Mouse (Mus musculus) liver, embryonic 14.5 days (tissue): ENCODE measurements around the gene Tbc1d17. TPM values are rescaled to one million over a fixed set of nuclear protein-coding genes. Genes with fewer than 3 reads are reported as not detected.

Experiments
- ATAC-seq: fragments of 200-750 bp; cut with Nextera tagmentation; 2 replicates; pipeline ENCODE4 v1.8.0; 2017; ENCODE audit warnings: moderate number of reproducible peaks, mild to moderate bottlenecking, moderate library complexity; ENCODE audit not compliant: insufficient read depth
- DNase-seq, 3 experiments: peaks; one replicate each; pipeline ENCODE4 v3.0.0-alpha.2; 2012 to 2013; ENCODE audit warnings: low read depth in 3 of 3, low spot score in 3 of 3
- H3K27ac ChIP-seq: fragments of 300-500 bp; sonication (generic); 2 replicates; pipeline ENCODE4 v1.5.1; 2014; ENCODE audit warnings: moderate library complexity, mild to moderate bottlenecking, control low read depth, inconsistent platforms
- H3K27me3 ChIP-seq: fragments of 300-500 bp; sonication (generic); 2 replicates; pipeline ENCODE4 v1.6.1; 2014; ENCODE audit warnings: mild to moderate bottlenecking, low read length, moderate library complexity; ENCODE audit not compliant: control insufficient read depth, insufficient read depth
- H3K36me3 ChIP-seq: fragments of 300-500 bp; sonication (generic); replicated peaks from 2 replicates; pipeline ENCODE4 v1.6.1; 2014; ENCODE audit warnings: low read depth; ENCODE audit not compliant: control insufficient read depth, insufficient read depth
- H3K4me1 ChIP-seq, 2 experiments: fragments of 200-500 bp in 1 of 2; fragments of 300-500 bp in 1 of 2; sonication (generic) in 1 of 2; replicated peaks; 2 replicates each; pipeline ENCODE4 v1.6.1; 2012 to 2014; ENCODE audit warnings: antibody characterized with exemption in 1 of 2, inconsistent platforms in 1 of 2, low read length in 1 of 2; ENCODE audit not compliant: control insufficient read depth in 2 of 2, insufficient read depth in 2 of 2
- H3K4me2 ChIP-seq: fragments of 300-500 bp; sonication (generic); 2 replicates; pipeline ENCODE4 v1.6.1; 2014; ENCODE audit warnings: low read depth, mild to moderate bottlenecking, control low read depth, moderate library complexity
- H3K4me3 ChIP-seq, 2 experiments: fragments of 200-500 bp in 1 of 2; fragments of 300-500 bp in 1 of 2; sonication (generic) in 1 of 2; 2 replicates each; pipeline ENCODE4 v1.5.1; 2012 to 2014; ENCODE audit warnings: low read depth in 2 of 2, low read length in 2 of 2, mild to moderate bottlenecking in 2 of 2, control low read depth in 1 of 2, inconsistent platforms in 1 of 2, moderate library complexity in 1 of 2; ENCODE audit not compliant: insufficient read depth in 1 of 2
- H3K9ac ChIP-seq: fragments of 300-500 bp; sonication (generic); replicated peaks from 2 replicates; pipeline ENCODE4 v1.6.1; 2014; ENCODE audit warnings: mild to moderate bottlenecking, control low read depth, moderate library complexity
- H3K9me3 ChIP-seq: fragments of 300-500 bp; sonication (generic); 2 replicates; pipeline ENCODE4 v1.6.1; 2016; ENCODE audit warnings: low read length, mixed read lengths; ENCODE audit not compliant: control insufficient read depth
- CTCF ChIP-seq: IDR thresholded peaks from 2 replicates; pipeline ENCODE4 v1.5.1; 2016; ENCODE audit warnings: antibody characterized with exemption, low read depth, control low read depth
- EP300 ChIP-seq: IDR thresholded peaks from 2 replicates; pipeline ENCODE4 v1.6.1; 2016; ENCODE audit warnings: antibody characterized with exemption, low read depth
- WGBS: fragments of 180-500 bp; shearing (Covaris S2); extraction: QIAGEN DNeasy Blood & Tissue Kit; methylation state at CpG from one replicate; pipeline ENCODE4 v1.1.7; 2014; ENCODE audit not compliant: insufficient replicate concordance; 5-methylcytosine and 5-hydroxymethylcytosine counted together
- polyA plus RNA-seq, 2 experiments: library from polyadenylated mRNA; depleted of rRNA in 1 of 2; stranded (reverse) in 1 of 2; unstranded in 1 of 2; fragments of >200 nt; fragmentation: Nextera tagmentation in 1 of 2; extraction: Ambion mirVana in 1 of 2; gene quantifications; 2 replicates each; pipeline versions ENCODE4 v1.2.1 to v1.2.3; 2012 to 2014

The Tbc1d17 gene
- polyA plus RNA-seq, 2 experiments, result 16.2 to 18.3 TPM

DNA sequence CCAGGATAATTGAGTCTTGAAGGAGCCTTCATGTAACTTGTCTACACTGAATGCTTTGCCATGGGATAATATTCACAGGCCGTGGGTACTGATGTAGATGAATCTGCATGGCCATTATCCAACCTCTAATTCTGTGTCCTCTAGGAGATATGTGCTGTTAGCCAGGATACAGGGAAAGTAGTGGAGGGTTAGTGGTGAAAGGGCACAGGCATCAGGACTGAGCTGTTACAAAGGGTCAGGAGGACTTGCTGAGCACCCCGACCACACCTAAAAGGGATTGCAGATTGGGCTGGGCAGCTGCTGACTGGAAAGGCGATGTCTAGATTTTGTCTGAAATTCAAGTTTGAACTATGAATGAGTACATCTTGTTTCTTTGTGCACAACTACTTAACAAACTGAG, 28.4 kb downstream of the Tbc1d17 start:
- H3K4me1 ChIP-seq, result peaks cover 41 to 63% of the 10 kb centered on the region in 2 experiments
- H3K4me2 ChIP-seq, result peak overlapping the region; percentile 84; the same call in 1 of the 2 replicates
- H3K9me3 ChIP-seq, result no peaks in the 10 kb centered on the region
- H3K9ac ChIP-seq, result peak overlapping the region; percentile 18; the same call in 1 of the 2 replicates
- H3K4me3 ChIP-seq, result no peak overlapping the region
- 61% methylated on average over 3 of the region's 3 CpGs for WGBS
- DNase-seq, result no peak
- H3K27me3 ChIP-seq, result no peaks in the 10 kb centered on the region
- no peak overlapping the region; the same call in 1 of the 2 replicates for H3K27ac ChIP-seq
- TF ChIP-seq EP300, result no peak
- no peak for TF ChIP-seq CTCF
- peaks cover 8% of the 10 kb centered on the region; the same call in 1 of the 2 replicates for H3K36me3 ChIP-seq
- no peak for ATAC-seq

DNA sequence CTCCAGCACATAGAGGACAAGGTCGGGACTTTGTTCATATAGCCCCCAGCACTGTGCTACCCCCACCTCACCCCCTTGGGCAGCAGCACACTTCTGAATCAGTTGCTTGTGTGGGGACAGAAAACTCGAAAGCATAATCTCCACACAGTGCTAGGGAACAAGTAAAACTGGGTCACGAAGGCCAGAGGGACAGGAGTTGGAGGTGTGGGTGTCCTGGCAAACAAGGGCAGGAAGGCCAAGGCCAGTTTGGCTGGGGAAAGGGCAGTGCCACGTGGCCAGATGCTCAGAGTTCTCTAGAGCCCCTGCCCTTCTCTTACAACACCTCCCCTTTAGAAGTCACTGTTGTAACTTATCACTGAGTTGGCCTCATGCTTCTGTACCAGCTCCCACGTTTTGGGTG, 29.0 kb downstream of the Tbc1d17 start:
- DNase-seq (peak in 1 of 3 experiments; percentile 25), ATAC-seq (no peak)
- TF ChIP-seq EP300, result no peak
- TF ChIP-seq CTCF, result no peak
- no peaks in the 10 kb centered on the region for H3K27me3 ChIP-seq
- 36% methylated on average over 5 of the region's 5 CpGs for WGBS
- peaks cover 8% of the 10 kb centered on the region; the same call in 1 of the 2 replicates for H3K36me3 ChIP-seq
- peak overlapping the region; percentile 36 for H3K27ac ChIP-seq
- peak overlapping the region; percentile 23; the same call in 1 of the 2 replicates for H3K9ac ChIP-seq
- H3K9me3 ChIP-seq, result no peaks in the 10 kb centered on the region
- H3K4me3 ChIP-seq, result no peak overlapping the region
- peak overlapping the region; percentile 84 for H3K4me2 ChIP-seq
- H3K4me1 ChIP-seq, result peaks cover 45 to 67% of the 10 kb centered on the region in 2 experiments

DNA sequence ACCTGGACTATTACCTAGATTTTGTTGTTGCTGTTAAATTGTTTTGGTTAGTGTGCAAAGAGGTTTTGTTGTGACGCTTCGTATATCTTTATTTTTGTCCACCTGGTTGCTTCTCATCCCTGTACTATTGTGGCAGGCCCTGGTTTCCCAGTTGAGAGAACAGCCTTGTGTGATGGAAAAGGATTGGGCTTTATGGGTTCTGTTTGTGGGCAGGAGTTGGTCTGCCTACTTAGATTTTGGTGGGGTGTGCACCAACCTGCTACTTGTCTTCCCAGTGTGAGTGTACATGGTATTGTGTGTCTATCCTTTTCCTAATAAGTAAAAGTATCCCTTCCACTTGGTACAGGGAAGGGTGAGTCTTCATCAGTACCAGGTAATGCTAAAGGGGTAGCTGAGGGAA, 29.5 kb downstream of the Tbc1d17 start:
- Histone ChIP-seq H3K36me3 (peaks cover 8% of the 10 kb centered on the region; the same call in 1 of the 2 replicates), H3K9me3 (no peaks in the 10 kb centered on the region), H3K27ac (peak overlapping the region; percentile 36), H3K4me1 (peaks cover 45 to 67% of the 10 kb centered on the region in 2 experiments), H3K4me2 (peak overlapping the region; percentile 84), H3K4me3 (peak overlapping the region in 1 of 2 experiments; percentile 82; a peak in 2 of 4 replicates), H3K27me3 (no peaks in the 10 kb centered on the region), H3K9ac (peak overlapping the region; percentile 55)
- ATAC-seq, result no peak
- WGBS, result 79% methylated on average over 2 of the region's 2 CpGs
- no peak for TF ChIP-seq CTCF
- no peak for TF ChIP-seq EP300
- DNase-seq, result no peak

DNA sequence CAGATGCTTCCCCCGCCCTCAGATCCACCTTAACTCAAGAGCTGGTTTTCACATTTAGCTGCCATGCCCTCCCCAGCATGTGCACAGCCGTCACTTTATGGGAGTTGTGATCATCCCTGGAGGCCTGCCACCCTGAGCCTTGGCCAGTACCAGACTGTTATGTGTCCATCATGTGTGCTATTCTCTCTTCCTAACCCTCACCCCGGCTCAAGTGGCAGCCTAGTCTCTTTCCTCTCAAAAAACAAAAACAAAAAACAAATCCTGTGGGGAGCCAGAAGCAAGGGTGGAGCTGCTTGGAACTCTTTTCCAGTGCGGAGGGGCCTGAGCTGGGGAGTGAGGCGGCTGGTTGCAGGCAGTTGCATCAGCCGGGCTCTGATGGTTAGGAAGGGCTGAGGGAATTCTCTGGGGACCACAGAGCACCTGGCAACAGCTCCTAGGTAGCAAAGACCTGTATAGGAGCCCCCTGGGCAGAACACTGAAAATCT, 30.1 kb downstream of the Tbc1d17 start:
- WGBS, result 43% methylated on average over 6 of the region's 6 CpGs
- no peak for ATAC-seq
- peak overlapping the region; percentile 84 for H3K4me2 ChIP-seq

DNA sequence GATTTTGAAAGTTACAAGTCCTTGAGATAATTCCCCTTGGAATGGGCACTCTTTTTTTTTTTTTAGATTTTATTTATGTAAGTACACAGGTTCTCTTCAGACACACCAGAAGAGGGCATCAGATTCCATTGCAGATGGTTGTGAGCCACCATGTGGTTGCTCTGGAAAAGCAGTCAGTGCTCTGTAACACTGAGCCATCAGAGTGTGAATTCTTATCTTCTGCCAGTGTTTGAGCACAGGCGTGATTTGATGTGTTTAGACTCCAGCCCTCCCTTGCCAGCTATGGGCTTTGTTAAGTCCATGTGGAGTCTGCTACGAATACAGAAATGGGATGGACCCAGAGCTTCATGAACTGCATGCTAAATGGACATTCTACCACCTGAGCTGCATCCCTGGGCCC, 30.7 kb downstream of the Tbc1d17 start:
- peak overlapping the region; percentile 82 to 94 for H3K4me3 ChIP-seq
- no peak for ATAC-seq
- H3K4me1 ChIP-seq, result peaks cover 36 to 58% of the 10 kb centered on the region in 2 experiments
- no peaks in the 10 kb centered on the region for H3K9me3 ChIP-seq
- no peak for DNase-seq
- no peak overlapping the region; the same call in 1 of the 2 replicates for H3K9ac ChIP-seq
- WGBS, result 35% methylated on average over 2 of the region's 2 CpGs
- peaks cover 8% of the 10 kb centered on the region; the same call in 1 of the 2 replicates for H3K36me3 ChIP-seq
- H3K4me2 ChIP-seq, result peak overlapping the region; percentile 84
- H3K27me3 ChIP-seq, result no peaks in the 10 kb centered on the region
- TF ChIP-seq CTCF (peak; percentile 50), EP300 (no peak)
- no peak overlapping the region; the same call in 1 of the 2 replicates for H3K27ac ChIP-seq

More for the DNA sequence above, 30.1 kb downstream of the Tbc1d17 start:
- peak in 1 of 3 experiments; percentile 22 for DNase-seq
- Histone ChIP-seq H3K9ac (peak overlapping the region; percentile 55), H3K36me3 (peaks cover 8% of the 10 kb centered on the region; the same call in 1 of the 2 replicates), H3K27me3 (no peaks in the 10 kb centered on the region), H3K4me1 (peaks cover 42 to 64% of the 10 kb centered on the region in 2 experiments), H3K27ac (peak overlapping the region; percentile 37), H3K4me3 (peak overlapping the region; percentile 39 to 82), H3K9me3 (no peaks in the 10 kb centered on the region)
- TF ChIP-seq EP300 (peak; percentile 42), CTCF (no peak)
